Mouse (Mus musculus): ENCODE measurements around the gene H2afv. TPM values are rescaled to one million over a fixed set of nuclear protein-coding genes. Genes with fewer than 3 reads are reported as not detected.
"Not testable (repeated sequence)": the region's sequence is repeated elsewhere in the genome, so short reads cannot be mapped to it uniquely, and the experiment has no call there.

Gene H2afv
- total and polyA plus RNA-seq, 3 experiments: 46.6 to 73.2 (median 63.7) TPM

DNA sequence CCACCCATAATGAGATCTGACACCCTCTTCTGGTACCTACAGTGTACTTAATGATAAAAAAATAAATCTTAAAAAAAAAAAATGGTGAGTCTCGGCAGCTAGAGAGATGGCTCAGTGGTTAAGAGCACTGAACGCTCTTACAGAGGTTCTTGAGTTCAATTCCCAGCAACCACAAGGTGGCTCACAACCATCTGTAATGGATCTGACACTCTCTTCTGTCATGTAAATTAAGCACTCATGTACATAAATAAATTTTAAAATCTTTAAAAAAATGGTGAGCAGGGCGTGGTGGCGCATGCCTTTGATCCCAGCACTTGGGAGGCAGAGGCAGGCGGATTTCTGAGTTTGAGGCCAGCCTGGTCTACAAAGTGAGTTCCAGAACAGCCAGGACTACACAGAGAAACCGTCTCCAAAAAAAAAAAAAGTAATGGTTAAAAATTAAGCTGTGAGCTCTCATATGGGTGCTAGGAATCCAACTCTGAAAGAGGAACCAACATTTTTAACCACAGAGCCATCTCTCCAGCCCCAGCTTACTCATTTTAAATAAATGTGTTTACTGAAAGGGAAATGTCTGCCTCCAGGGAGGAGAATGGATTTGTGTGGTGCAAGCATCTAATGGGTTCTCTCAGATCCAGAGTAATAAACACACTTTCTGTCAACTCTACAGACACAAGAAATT, 19.1 kb upstream of the H2afv start (continued):
- no peak for TF ChIP-seq GABPA (IDR thresholded peaks at IDR 0.05; ENCODE audit: insufficient replicate concordance, low read depth, low read length)
- no peak; the same call in 1 of the 2 replicates for TF ChIP-seq ETS1 (conservative IDR thresholded peaks at IDR 0.05; ENCODE audit: low read depth, low read length)
- TF ChIP-seq POLR2AphosphoS2 (IDR thresholded peaks at IDR 0.05; ENCODE audit: low read depth, low read length): no peak
- TF ChIP-seq KAT2A (IDR thresholded peaks at IDR 0.05; ENCODE audit: insufficient replicate concordance, low read length): no peak
- TF ChIP-seq ZNF384 (IDR thresholded peaks at IDR 0.05; ENCODE audit: low read depth, low read length): peak; percentile 79
- no peak for TF ChIP-seq POLR2A (IDR thresholded peaks at IDR 0.05; ENCODE audit: low read depth, low read length)
- no peak for TF ChIP-seq JUN (IDR thresholded peaks at IDR 0.05; ENCODE audit: insufficient read depth, low read depth, low read length)
- no peak for TF ChIP-seq MAX (IDR thresholded peaks at IDR 0.05; ENCODE audit: low read length)
- TF ChIP-seq EP300 (IDR thresholded peaks at IDR 0.05; ENCODE audit: low read length): peak; percentile 60; the same call in 1 of the 2 replicates
- no peak for TF ChIP-seq USF2 (conservative IDR thresholded peaks at IDR 0.05; ENCODE audit: low read depth, low read length)

DNA sequence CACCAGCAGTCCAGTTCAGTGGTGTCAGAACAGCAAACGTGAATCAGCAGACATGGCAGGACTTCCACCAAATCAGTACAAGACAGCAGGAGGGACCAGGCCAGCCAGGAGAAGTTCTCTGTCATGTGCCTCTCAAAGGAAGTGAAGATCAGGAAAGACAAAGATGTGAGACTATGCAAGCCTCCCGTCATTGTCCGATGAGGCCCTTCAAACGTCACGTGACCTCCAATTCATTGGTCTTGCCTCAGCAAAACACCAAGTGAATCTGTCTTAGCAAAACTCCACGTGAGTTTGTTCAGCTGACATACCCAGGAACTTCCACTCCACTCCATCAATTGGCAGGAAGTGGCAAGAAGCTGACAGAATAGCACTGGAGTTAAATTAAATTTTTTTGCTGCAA, 11.8 kb upstream of the H2afv start:
- Histone ChIP-seq H3K9ac (ENCODE audit: insufficient read depth, low read depth) (no peak overlapping the region), H3K9me3 (replicated peaks; ENCODE audit: low read length) (peaks cover 11% of the 10 kb centered on the region), H3K4me2 (ENCODE audit: insufficient read depth, low read depth, poor library complexity, severe bottlenecking) (no peak overlapping the region), H3K27me3 (replicated peaks) (peaks cover 1% of the 10 kb centered on the region), H3K36me3 (replicated peaks in 1 of 2; ENCODE audit: control insufficient read depth in 1 of 2, insufficient read depth in 1 of 2, low read length in 1 of 2) (no peaks in the 10 kb centered on the region), H3K27ac (ENCODE audit: insufficient read depth, low read depth) (no peak overlapping the region), H3K4me3 (replicated peaks in 1 of 3; ENCODE audit: low read depth in 2 of 3, low read length in 2 of 3, poor library complexity in 1 of 3) (no peak overlapping the region), H3K4me1 (ENCODE audit: control insufficient read depth in 1 of 2, insufficient read depth in 2 of 2) (no peaks in the 10 kb centered on the region), H3K79me2 (replicated peaks; ENCODE audit: control insufficient read depth, extremely low read depth, insufficient read depth, poor library complexity, severe bottlenecking) (no peaks in the 10 kb centered on the region)
- no peak for DNase-seq (ENCODE audit: extremely low read depth)
- in situ Hi-C loops (cut with MboI; ENCODE audit: low pct_ligation_motif_present, low pct_unique_long_range_greater_than_20kb, low sequenced_read_pairs): loop anchor here (25.0 kb wide), 1 partner anchor 306 kb away; no protein-coding TSS in a partner anchor
- peak; percentile 13; the same call in 1 of the 2 replicates for TF ChIP-seq USF1 (IDR thresholded peaks at IDR 0.05; ENCODE audit: low read depth, low read length)
- TF ChIP-seq SMC3 (IDR thresholded peaks at IDR 0.05; ENCODE audit: low read depth, low read length): no peak
- peak; percentile 21; the same call in 1 of the 2 replicates for TF ChIP-seq USF2 (conservative IDR thresholded peaks at IDR 0.05; ENCODE audit: low read depth, low read length)
- no peak for TF ChIP-seq MEF2A (IDR thresholded peaks at IDR 0.05; ENCODE audit: borderline replicate concordance, low read depth, low read length)
- dilution Hi-C loops (cut with MboI; ENCODE audit: extremely low pct_ligation_motif_present, extremely low pct_unique_long_range_greater_than_20kb, low sequenced_read_pairs): no loop called here

DNA sequence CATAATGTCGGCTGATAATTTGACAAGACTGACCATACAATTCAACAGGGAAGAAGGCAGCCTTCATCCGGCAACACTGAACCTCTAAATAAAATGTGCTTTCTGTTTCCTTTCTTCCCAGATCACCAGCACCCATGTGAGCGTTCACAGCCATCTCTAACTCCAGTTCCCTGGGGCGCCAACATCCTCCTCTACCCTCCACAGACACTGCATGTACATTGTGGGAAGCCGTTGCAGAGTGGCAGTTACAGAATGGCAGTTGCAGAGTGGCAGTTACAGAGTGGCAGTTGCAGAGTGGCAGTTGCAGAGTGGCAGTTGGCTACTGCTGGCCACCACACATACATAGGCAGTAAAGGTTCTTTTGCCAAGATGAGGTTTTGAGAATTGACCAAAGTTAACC, 3.9 kb upstream of the H2afv start:
- H3K36me3 ChIP-seq (replicated peaks in 1 of 2; ENCODE audit: control insufficient read depth in 1 of 2, insufficient read depth in 1 of 2, low read length in 1 of 2); H3K4me3 ChIP-seq (replicated peaks in 1 of 3; ENCODE audit: low read depth in 2 of 3, low read length in 2 of 3, poor library complexity in 1 of 3); H3K27ac ChIP-seq (ENCODE audit: insufficient read depth, low read depth); H3K9ac ChIP-seq (ENCODE audit: insufficient read depth, low read depth); in situ Hi-C loops (cut with MboI; ENCODE audit: low pct_ligation_motif_present, low pct_unique_long_range_greater_than_20kb, low sequenced_read_pairs); H3K79me2 ChIP-seq (replicated peaks; ENCODE audit: control insufficient read depth, extremely low read depth, insufficient read depth, poor library complexity, severe bottlenecking); DNase-seq (ENCODE audit: extremely low read depth); H3K4me2 ChIP-seq (ENCODE audit: insufficient read depth, low read depth, poor library complexity, severe bottlenecking); H3K9me3 ChIP-seq (replicated peaks; ENCODE audit: low read length); dilution Hi-C loops (cut with MboI; ENCODE audit: extremely low pct_ligation_motif_present, extremely low pct_unique_long_range_greater_than_20kb, low sequenced_read_pairs): not testable (repeated sequence)
- Histone ChIP-seq H3K4me1 (ENCODE audit: control insufficient read depth in 1 of 2, insufficient read depth in 2 of 2) (peaks cover 5 to 11% of the 10 kb centered on the region in 2 experiments; a peak in 3 of 4 replicates), H3K27me3 (replicated peaks) (peaks cover 20% of the 10 kb centered on the region)

Data from CH12.LX (cell line).